Mouse (Mus musculus): ENCODE data around the gene Gm49387.

Gene Gm49387

GRCm38 (mm10) chr14:31531506-31532148 is 109.1 kb downstream of the Gm49387 start:
- 74% methylated on average over 12 of the region's 12 CpGs for WGBS

GRCm38 (mm10) chr14:31530847-31531246 is 109.8 kb downstream of the Gm49387 start:
- WGBS = 94% methylated on average over 4 of the region's 4 CpGs

- 89% methylated on average over 7 of the region's 7 CpGs for WGBS
Measured at GRCm38 (mm10) chr14:31525040-31525810, 115.5 kb downstream of the Gm49387 start.

- WGBS = 82% methylated on average over 2 of the region's 2 CpGs
Measured at GRCm38 (mm10) chr14:31521318-31521717, 119.4 kb downstream of the Gm49387 start.

GRCm38 (mm10) chr14:31519165-31519564 is 121.5 kb downstream of the Gm49387 start:
- 30% methylated on average over 3 of the region's 3 CpGs for WGBS

- WGBS = 95% methylated on average over 2 of the region's 2 CpGs
Measured at GRCm38 (mm10) chr14:31515895-31516294, 124.8 kb downstream of the Gm49387 start.

GRCm38 (mm10) chr14:31510322-31510721 is 130.4 kb downstream of the Gm49387 start:
- 63% methylated on average over 3 of the region's 3 CpGs for WGBS

GRCm38 (mm10) chr14:31509911-31510310 is 130.8 kb downstream of the Gm49387 start:
- WGBS = 94% methylated on average over 2 of the region's 2 CpGs

- 81% methylated on average over 6 of the region's 6 CpGs for WGBS
Measured at GRCm38 (mm10) chr14:31506456-31506855, 134.2 kb downstream of the Gm49387 start.

- 81% methylated on average over 13 of the region's 13 CpGs for WGBS
Measured at GRCm38 (mm10) chr14:31503406-31503805, 137.3 kb downstream of the Gm49387 start.

Measured in cerebral cortex, adult 2 months (tissue).